Mouse (Mus musculus): ENCODE measurements around the gene Zdhhc8. TPM values are rescaled to one million over a fixed set of nuclear protein-coding genes. Genes with fewer than 3 reads are reported as not detected.

Zdhhc8 gene
- 2.1 and 2.2 TPM in 2 replicates for polyA plus RNA-seq (2012; rRNA removed)

GRCm38 (mm10) chr16:18234671-18235388, at the start of gene Zdhhc8:
TSS of gene Zdhhc8 (minus strand) at chr16:18235136.

GRCm38 (mm10) chr16:18258221-18258620, 23.3 kb upstream of the Zdhhc8 start, which contains the start of gene Gm49776:
TSS of gene Gm49776 (minus strand) at chr16:18258321.

GRCm38 (mm10) chr16:18248433-18249363, 13.8 kb upstream of the Zdhhc8 start, which contains the start of the genes Trmt2a and Ranbp1:
TSS of gene Trmt2a (plus strand) at chr16:18248679.
TSS of gene Ranbp1 (minus strand) at chr16:18248732.

GRCm38 (mm10) chr16:18217579-18217978, 17.4 kb downstream of the Zdhhc8 start, which contains the start of gene Ccdc188:
TSS of gene Ccdc188 (plus strand) at chr16:18217879.

Other genes starting within 250 kb of the Zdhhc8 start
- 12.9 TPM in 2 replicates for gene Dgcr6, start 182.3 kb downstream of the Zdhhc8 start, polyA plus RNA-seq (2012; rRNA removed)
- 5.1 and 5.4 TPM in 2 replicates for gene Prodh, start 144.9 kb downstream of the Zdhhc8 start, polyA plus RNA-seq (2012; rRNA removed)
- 0.49 and 0.62 TPM in 2 replicates for gene Rtn4r, start 107.5 kb downstream of the Zdhhc8 start, polyA plus RNA-seq (2012; rRNA removed)
- not detected in 2 replicates for gene Ccdc188, start 17.3 kb downstream of the Zdhhc8 start, polyA plus RNA-seq (2012; rRNA removed)
- gene Trmt2a, start 13.5 kb upstream of the Zdhhc8 start, polyA plus RNA-seq (2012; rRNA removed), result 46.5 and 53.3 TPM in 2 replicates
- gene Ranbp1, start 13.6 kb upstream of the Zdhhc8 start, polyA plus RNA-seq (2012; rRNA removed), result 169 and 183 TPM in 2 replicates
- gene Gm49776, start 23.2 kb upstream of the Zdhhc8 start, polyA plus RNA-seq (2012; rRNA removed), result 0.15 and 0.36 TPM in 2 replicates
- gene Dgcr8, start 54.1 kb upstream of the Zdhhc8 start, polyA plus RNA-seq (2012; rRNA removed), result 23.2 and 24.4 TPM in 2 replicates
- gene Tango2, start 113.0 kb upstream of the Zdhhc8 start, polyA plus RNA-seq (2012; rRNA removed), result 38.8 and 45.8 TPM in 2 replicates
- 6.8 and 7.3 TPM in 2 replicates for gene Arvcf, start 113.0 kb upstream of the Zdhhc8 start, polyA plus RNA-seq (2012; rRNA removed)
- 100 and 122 TPM in 2 replicates for gene Txnrd2, start 191.2 kb upstream of the Zdhhc8 start, polyA plus RNA-seq (2012; rRNA removed)
- 60.2 and 73.5 TPM in 2 replicates for gene Comt, start 191.7 kb upstream of the Zdhhc8 start, polyA plus RNA-seq (2012; rRNA removed)

All from liver, embryonic 14 days (tissue).